In the genomic region with DNA sequence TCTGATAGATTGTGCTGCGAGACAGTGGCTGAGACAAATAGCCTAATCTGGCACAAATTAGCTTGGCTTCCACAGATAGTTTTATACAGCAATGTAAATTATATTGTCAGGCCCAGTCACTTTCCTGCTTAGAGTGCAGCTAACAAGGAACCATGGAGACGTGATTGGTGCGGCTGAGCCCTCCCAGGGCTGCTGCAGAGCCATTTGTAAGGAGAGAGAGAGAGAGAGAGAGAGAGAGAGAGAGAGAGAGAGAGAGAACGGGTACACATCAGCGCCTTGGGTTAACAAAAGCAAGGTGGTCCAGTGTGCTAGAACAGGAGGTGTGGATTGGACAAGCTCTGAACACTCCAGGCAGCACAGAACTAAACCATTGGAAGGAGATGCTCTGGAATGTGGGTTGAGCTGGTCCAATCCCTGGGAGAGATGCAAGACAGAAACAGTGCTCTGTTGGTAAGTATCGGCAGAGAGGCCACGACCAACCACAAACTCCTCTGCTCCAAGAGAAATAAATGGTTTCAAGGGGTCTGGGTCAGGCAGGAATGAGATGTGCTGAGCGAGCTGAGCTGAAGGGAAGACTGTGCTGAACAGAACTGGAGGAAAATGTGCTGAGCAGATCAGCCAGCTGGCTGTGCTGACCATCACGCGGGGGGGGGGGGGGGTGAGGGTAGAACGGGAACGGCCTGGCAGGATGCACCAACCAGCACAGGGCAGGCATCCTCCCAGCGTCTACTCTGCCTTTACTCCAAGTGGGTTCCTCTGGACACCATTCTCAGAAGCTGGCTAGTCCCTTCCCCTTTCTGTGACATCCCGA, we compare ENCODE assay signal across 10 mouse cellular contexts.
A peak's percentile ranks its signal among the peaks of the same experiment; 100 is the strongest.
DNase-seq lines count a peak whose midpoint lies in the region; ATAC-seq and TF ChIP-seq lines count a peak whose summit lies in the region.
"Had no signal": no experiment of that assay in that cellular context is flagged by ENCODE, and none has a peak within 500 bp of the region (broad histone marks: within the 10 kb centered on the region; RNA-seq: fewer than 3 reads in every experiment).

No protein-coding gene starts in this region.

- no peak for ATAC-seq in heart, embryonic 12.5 days (ENCODE audit: insufficient number of reproducible peaks, low FRiP score)
- 0 out of 2 replicates have a peak, but pooled peaks have one; percentile 22 for ATAC-seq in embryonic facial prominence, embryonic 14.5 days (ENCODE audit: low read depth)
- peak; percentile 47; the same call in 1 of the 2 replicates for ATAC-seq in liver, embryonic 13.5 days (ENCODE audit: low read depth)

- intact Hi-C loops in heart, adult 2 months (cut with DNase I) = no loop called here

- no peak overlapping the region for H3K4me3 ChIP-seq in heart, adult 2 months
- no peak overlapping the region for H3K4me3 ChIP-seq in heart, embryonic 12.5 days
- no peak overlapping the region for H3K4me3 ChIP-seq in embryonic facial prominence, embryonic 14.5 days (ENCODE audit: low read depth, low read length)
- no peak overlapping the region for H3K4me3 ChIP-seq in liver, embryonic 13.5 days (replicated peaks)

- WGBS in heart, adult 2 months = 62% methylated on average over 14 of the region's 14 CpGs
- WGBS in heart, embryonic 12.5 days = 64% methylated on average over 10 of the region's 14 CpGs
- 41% methylated on average over 13 of the region's 14 CpGs for WGBS in embryonic facial prominence, embryonic 14.5 days
- 43% methylated on average over 14 of the region's 14 CpGs for WGBS in liver, embryonic 13.5 days (ENCODE audit: insufficient replicate concordance)

- no peak overlapping the region for H3K9ac ChIP-seq in heart, adult 2 months (ENCODE audit: low read depth, low read length)
- H3K9ac ChIP-seq in heart, embryonic 12.5 days = no peak overlapping the region
- H3K9ac ChIP-seq in embryonic facial prominence, embryonic 14.5 days (ENCODE audit: low read depth, low read length) = no peak overlapping the region
- H3K9ac ChIP-seq in liver, embryonic 13.5 days = no peak overlapping the region

- no peak for TF ChIP-seq POLR2A in heart, adult 2 months (IDR thresholded peaks at IDR 0.05; ENCODE audit: insufficient read depth, low read depth, low read length)

- TF ChIP-seq CTCF in heart, adult 2 months (IDR thresholded peaks at IDR 0.05) = no peak

- H3K27me3 ChIP-seq in heart, adult 2 months (ENCODE audit: control insufficient read depth, insufficient read depth, low read length) = no peaks in the 10 kb centered on the region
- 0 out of 2 replicates have a peak, but pooled peaks cover 9% of the 10 kb centered on the region for H3K27me3 ChIP-seq in heart, embryonic 12.5 days (replicated peaks)
- no peaks in the 10 kb centered on the region for H3K27me3 ChIP-seq in embryonic facial prominence, embryonic 14.5 days (replicated peaks; ENCODE audit: control insufficient read depth, insufficient read depth, low read length)
- 0 out of 2 replicates have a peak, but pooled peaks cover 4% of the 10 kb centered on the region for H3K27me3 ChIP-seq in liver, embryonic 13.5 days

- H3K79me2 ChIP-seq in heart, adult 2 months (replicated peaks; ENCODE audit: control insufficient read depth, insufficient read depth, low read length) = no peaks in the 10 kb centered on the region

- no peak overlapping the region for H3K27ac ChIP-seq in heart, adult 2 months
- no peak overlapping the region for H3K27ac ChIP-seq in heart, embryonic 12.5 days (ENCODE audit: poor library complexity, severe bottlenecking)
- 0 out of 2 replicates have a peak overlapping the region, but pooled peaks have one; percentile 31 for H3K27ac ChIP-seq in embryonic facial prominence, embryonic 14.5 days (replicated peaks; ENCODE audit: low read depth, low read length)
- no peak overlapping the region for H3K27ac ChIP-seq in liver, embryonic 13.5 days

- no peak for TF ChIP-seq EP300 in heart, adult 2 months (IDR thresholded peaks at IDR 0.05; ENCODE audit: insufficient read depth, low read depth, low read length)

- no peaks in the 10 kb centered on the region for H3K36me3 ChIP-seq in heart, adult 2 months (ENCODE audit: control insufficient read depth, insufficient read depth, low read length)
- no peaks in the 10 kb centered on the region for H3K36me3 ChIP-seq in heart, embryonic 12.5 days
- H3K36me3 ChIP-seq in embryonic facial prominence, embryonic 14.5 days (ENCODE audit: control insufficient read depth, insufficient read depth, low read length) = no peaks in the 10 kb centered on the region
- no peaks in the 10 kb centered on the region for H3K36me3 ChIP-seq in liver, embryonic 13.5 days

- DNase-seq in heart, adult 2 months = peak; percentile 9 to 20
- peak; percentile 46 for DNase-seq in adipocyte (ENCODE audit: low spot score)
- peak; percentile 18 for DNase-seq in embryonic facial prominence, embryonic 14.5 days (ENCODE audit: low spot score)
- DNase-seq in liver, embryonic 13.5 days = no peak
- DNase-seq in right cerebral cortex, postnatal 25 days = no peak
- no peak for DNase-seq in layer of hippocampus, postnatal 14 days (ENCODE audit: low spot score in 2 of 2)
- DNase-seq in urinary bladder, adult 2 months (ENCODE audit: low spot score) = no peak
- DNase-seq: heart, postnatal 4 days; lung, postnatal 14 days had no signal

- H3K9me3 ChIP-seq in heart, embryonic 12.5 days (replicated peaks) = no peaks in the 10 kb centered on the region
- H3K9me3 ChIP-seq in embryonic facial prominence, embryonic 14.5 days (ENCODE audit: control insufficient read depth, low read length) = no peaks in the 10 kb centered on the region
- H3K9me3 ChIP-seq in liver, embryonic 13.5 days (replicated peaks) = no peaks in the 10 kb centered on the region

- H3K4me2 ChIP-seq in heart, embryonic 12.5 days = no peak overlapping the region
- no peak overlapping the region for H3K4me2 ChIP-seq in embryonic facial prominence, embryonic 14.5 days (ENCODE audit: low read depth, low read length)
- H3K4me2 ChIP-seq in liver, embryonic 13.5 days = peak overlapping the region; percentile 27

- 0 out of 2 replicates have a peak, but pooled peaks cover 1% of the 10 kb centered on the region for H3K4me1 ChIP-seq in heart, adult 2 months (ENCODE audit: control insufficient read depth, insufficient read depth, low read length)
- H3K4me1 ChIP-seq in heart, embryonic 12.5 days (replicated peaks) = peaks cover 7% of the 10 kb centered on the region; the same call in 1 of the 2 replicates
- H3K4me1 ChIP-seq in embryonic facial prominence, embryonic 14.5 days (ENCODE audit: control insufficient read depth, insufficient read depth, low read length) = peaks cover 11% of the 10 kb centered on the region; the same call in 1 of the 2 replicates
- H3K4me1 ChIP-seq in liver, embryonic 13.5 days (replicated peaks) = peaks cover 18% of the 10 kb centered on the region

Comparison
In these comparisons a context has a peak if more than half of its experiments do, and no peak if none do; other contexts are left out.
1. DNase-seq: peak in heart, adult 2 months (2 of 2), adipocyte (single experiment) and embryonic facial prominence, embryonic 14.5 days (single experiment); none in liver, embryonic 13.5 days (single experiment), right cerebral cortex, postnatal 25 days (single experiment), layer of hippocampus, postnatal 14 days (0 of 2) and urinary bladder, adult 2 months (single experiment).